Mouse (Mus musculus) intestine, embryonic 14.5 days (tissue): ENCODE results near the gene Fam162b. TPM values are rescaled to one million over a fixed set of nuclear protein-coding genes. Genes with fewer than 3 reads are reported as not detected.

Experiments used
- ATAC-seq: fragments of 200-750 bp; cut with Nextera tagmentation; replicated peaks from 2 replicates; pipeline ENCODE4 v1.8.0; 2017; ENCODE audit warnings: low read depth, moderate number of reproducible peaks, moderate TSS enrichment, moderate library complexity; ENCODE audit not compliant: low FRiP score, low TSS enrichment
- DNase-seq: peaks from one replicate; pipeline ENCODE4 v3.0.0-alpha.2; 2018; ENCODE audit warnings: low spot score
- H3K27ac ChIP-seq: fragments of 300-500 bp; sonication (generic); 2 replicates; pipeline ENCODE4 v1.5.1; 2014; ENCODE audit warnings: low read depth, mild to moderate bottlenecking, control low read depth
- H3K27me3 ChIP-seq: fragments of 300-500 bp; sonication (generic); replicated peaks from 2 replicates; pipeline ENCODE4 v1.6.1; 2014; ENCODE audit warnings: low read length, control low read depth; ENCODE audit not compliant: control insufficient read depth, insufficient read depth
- H3K36me3 ChIP-seq: fragments of 300-500 bp; sonication (generic); 2 replicates; pipeline ENCODE4 v1.6.1; 2014; ENCODE audit warnings: low read length, control low read depth; ENCODE audit not compliant: control insufficient read depth, insufficient read depth
- H3K4me1 ChIP-seq: fragments of 300-500 bp; sonication (generic); replicated peaks from 2 replicates; pipeline ENCODE4 v1.6.1; 2014; ENCODE audit warnings: low read length, control low read depth, mixed read lengths; ENCODE audit not compliant: control insufficient read depth, insufficient read depth
- H3K4me2 ChIP-seq: fragments of 300-500 bp; sonication (generic); 2 replicates; pipeline ENCODE4 v1.6.1; 2014; ENCODE audit warnings: low read length
- H3K4me3 ChIP-seq: fragments of 300-500 bp; sonication (generic); 2 replicates; pipeline ENCODE4 v1.5.1; 2014; ENCODE audit warnings: low read depth, low read length, control low read depth, mixed read lengths
- H3K9ac ChIP-seq: fragments of 300-500 bp; sonication (generic); 2 replicates; pipeline ENCODE4 v1.6.1; 2014; ENCODE audit warnings: mild to moderate bottlenecking, low read length
- H3K9me3 ChIP-seq: fragments of 300-500 bp; sonication (generic); 2 replicates; pipeline ENCODE4 v1.6.1; 2016; ENCODE audit warnings: low read length, control low read depth; ENCODE audit not compliant: control insufficient read depth
- WGBS: fragments of 180-500 bp; shearing (Covaris S2); extraction: QIAGEN DNeasy Blood & Tissue Kit; methylation state at CpG from one replicate; pipeline ENCODE4 v1.1.7; 2014; 5-methylcytosine and 5-hydroxymethylcytosine counted together
- polyA plus RNA-seq: library from polyadenylated mRNA; unstranded; fragments of >200 nt; fragmentation: Nextera tagmentation; extraction: Ambion mirVana; gene quantifications from 2 replicates; pipeline ENCODE4 v1.2.1, GENCODE M21; 2014

The Fam162b gene
- polyA plus RNA-seq, 1 experiment from 2014 or later: 23.5 TPM

DNA sequence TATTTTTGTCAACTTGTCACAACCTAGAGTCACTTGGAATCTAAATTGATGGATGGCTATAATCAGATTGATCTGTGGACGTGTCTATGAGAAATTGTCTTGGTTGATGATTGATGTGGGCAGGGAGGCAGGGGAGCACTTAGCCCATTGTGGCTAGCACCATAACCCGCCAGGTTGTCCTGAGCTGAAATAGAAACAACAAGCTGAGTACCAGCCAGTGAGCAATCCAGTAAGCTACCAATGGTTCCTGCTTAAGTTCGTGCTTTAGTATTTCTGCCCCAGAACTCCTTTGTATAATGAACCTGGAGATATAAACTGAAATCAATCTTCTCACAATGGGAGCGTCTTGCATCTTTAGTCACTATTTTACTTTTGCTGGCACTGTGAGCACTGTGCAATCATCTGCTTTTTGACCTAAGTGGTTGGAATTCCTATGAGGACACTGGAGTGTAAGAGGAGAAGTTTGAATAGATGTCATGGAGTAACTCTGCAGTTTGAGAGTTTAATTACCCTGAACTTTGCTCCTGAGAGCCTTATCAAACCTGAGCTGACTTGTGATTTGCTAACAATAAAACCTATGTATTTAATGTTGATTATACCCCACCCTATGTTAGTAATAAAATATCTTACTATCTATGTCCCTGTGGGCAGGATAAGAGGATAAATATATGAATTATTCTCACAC, 19.6 kb upstream of the Fam162b start:
- H3K4me2 ChIP-seq: no peak overlapping the region
- H3K9ac ChIP-seq: no peak overlapping the region

DNA sequence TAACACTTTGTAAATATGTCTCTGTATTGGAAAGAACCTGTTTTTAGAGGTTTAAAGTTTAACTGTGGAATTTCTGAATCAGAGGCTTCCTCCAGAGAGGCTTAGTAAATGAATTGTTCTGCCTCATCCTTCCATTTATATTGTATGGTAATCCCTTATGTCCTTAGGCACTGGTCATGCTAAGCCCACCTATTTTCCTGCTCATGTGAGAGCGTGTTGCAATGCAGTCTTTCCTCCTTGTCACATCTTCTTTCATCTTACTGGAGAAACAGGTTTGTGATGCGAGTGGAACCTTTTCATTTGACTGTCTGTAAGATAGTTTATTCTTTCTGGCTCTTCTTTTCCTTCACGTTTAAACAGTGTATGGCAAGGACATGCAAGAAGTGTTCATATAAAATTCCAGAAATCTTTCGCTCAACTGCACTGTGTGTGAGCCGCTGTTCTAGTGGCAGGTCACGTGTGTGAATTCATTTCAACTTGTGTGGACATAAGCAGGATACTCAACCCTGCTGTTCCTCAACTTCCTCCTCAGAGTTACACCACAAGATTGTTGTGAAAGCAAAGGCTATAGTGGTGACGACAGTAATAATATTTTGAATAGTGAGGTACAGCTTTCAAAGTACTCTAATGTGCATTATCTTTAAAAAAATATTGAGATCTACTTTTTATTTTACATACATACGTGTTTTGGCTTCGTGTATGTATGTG, 6.8 kb upstream of the Fam162b start:
- Histone ChIP-seq H3K4me3 (no peak overlapping the region), H3K27ac (no peak overlapping the region), H3K9me3 (no peaks in the 10 kb centered on the region), H3K4me2 (no peak overlapping the region), H3K36me3 (no peaks in the 10 kb centered on the region), H3K27me3 (no peaks in the 10 kb centered on the region), H3K4me1 (no peaks in the 10 kb centered on the region), H3K9ac (no peak overlapping the region)
- DNase-seq (no peak), ATAC-seq (no peak)
- 77% methylated on average over 9 of the region's 9 CpGs for WGBS

More for the DNA sequence above, 19.6 kb upstream of the Fam162b start:
- DNase-seq: no peak
- ATAC-seq: peak; percentile 87
- H3K27me3 ChIP-seq: no peaks in the 10 kb centered on the region
- 40% methylated on average over 4 of the region's 4 CpGs for WGBS
- no peaks in the 10 kb centered on the region for H3K36me3 ChIP-seq
- H3K27ac ChIP-seq: no peak overlapping the region
- H3K4me3 ChIP-seq: no peak overlapping the region
- H3K9me3 ChIP-seq: no peaks in the 10 kb centered on the region
- no peaks in the 10 kb centered on the region for H3K4me1 ChIP-seq

DNA sequence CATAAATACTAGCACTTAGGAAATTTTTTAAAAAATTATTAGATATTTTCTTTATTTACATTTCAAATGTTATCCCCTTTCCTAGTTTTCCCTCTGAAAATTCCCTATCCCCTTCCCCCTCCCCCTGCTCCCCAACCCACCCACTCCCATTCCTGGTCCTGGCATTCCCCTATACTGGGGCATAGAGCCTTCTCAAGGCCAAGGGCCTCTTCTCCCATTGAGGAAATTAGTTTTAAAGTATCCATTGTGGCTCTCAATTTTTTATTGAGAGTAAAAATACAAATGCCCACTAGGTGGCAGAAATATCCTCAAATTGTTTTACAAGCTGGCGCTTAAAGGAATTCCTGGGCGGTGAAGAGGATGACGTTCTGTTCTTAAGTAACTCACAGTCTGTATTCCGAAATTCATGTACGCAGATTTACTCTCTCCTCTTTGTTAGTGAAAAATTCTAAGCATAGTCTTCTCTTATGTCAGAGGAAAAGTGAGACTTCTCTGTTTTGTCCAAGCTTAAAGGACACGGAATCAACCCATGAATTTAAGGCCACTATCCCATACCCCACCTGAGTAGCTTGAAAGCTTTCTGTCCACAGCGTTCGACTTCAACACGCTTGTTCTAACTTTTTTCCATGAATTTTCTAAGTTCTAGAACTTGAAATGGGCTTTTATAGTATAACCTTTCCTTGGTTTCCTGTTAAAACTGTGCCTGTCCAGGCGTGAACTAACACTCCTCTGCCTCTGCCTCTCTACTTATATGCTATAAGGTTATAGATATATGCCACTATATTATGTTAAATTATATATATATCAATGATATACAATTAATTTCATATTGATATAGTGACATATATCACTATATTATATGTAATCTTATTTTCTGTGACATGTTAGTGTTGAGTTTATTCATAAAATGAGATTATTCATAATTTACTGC, 4.9 kb upstream of the Fam162b start:
- no peak overlapping the region for H3K4me2 ChIP-seq
- H3K27me3 ChIP-seq: no peaks in the 10 kb centered on the region
- no peak; the same call in 1 of the 2 replicates for ATAC-seq
- H3K4me1 ChIP-seq: peaks cover 3% of the 10 kb centered on the region; the same call in 1 of the 2 replicates
- H3K27ac ChIP-seq: no peak overlapping the region
- no peak for DNase-seq
- WGBS: 42% methylated on average over 10 of the region's 10 CpGs
- H3K36me3 ChIP-seq: no peaks in the 10 kb centered on the region
- no peak overlapping the region for H3K9ac ChIP-seq
- no peak overlapping the region for H3K4me3 ChIP-seq
- H3K9me3 ChIP-seq: no peaks in the 10 kb centered on the region

DNA sequence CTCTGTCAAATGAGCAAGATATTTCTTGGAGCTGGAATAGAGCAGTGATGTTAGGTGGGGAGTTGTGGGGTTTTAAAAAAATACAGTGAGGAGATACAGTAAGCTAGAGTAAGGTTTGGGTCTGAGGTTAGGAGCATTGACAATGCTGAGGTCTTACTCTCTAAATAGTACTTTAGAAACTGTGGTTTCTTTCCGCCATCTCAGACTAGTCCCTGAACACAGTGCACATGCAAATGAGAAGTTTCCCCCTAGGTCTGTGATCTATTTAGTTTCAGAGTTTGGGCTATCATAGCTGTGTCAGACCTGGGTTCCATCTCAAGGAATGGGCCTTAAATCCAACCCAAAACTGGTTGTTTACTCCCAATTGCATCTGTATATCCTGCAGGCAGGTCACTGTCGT, 1.3 kb upstream of the Fam162b start:
- Histone ChIP-seq H3K4me1 (peaks cover 3% of the 10 kb centered on the region; the same call in 1 of the 2 replicates), H3K36me3 (no peaks in the 10 kb centered on the region)
- ATAC-seq: no peak

DNA sequence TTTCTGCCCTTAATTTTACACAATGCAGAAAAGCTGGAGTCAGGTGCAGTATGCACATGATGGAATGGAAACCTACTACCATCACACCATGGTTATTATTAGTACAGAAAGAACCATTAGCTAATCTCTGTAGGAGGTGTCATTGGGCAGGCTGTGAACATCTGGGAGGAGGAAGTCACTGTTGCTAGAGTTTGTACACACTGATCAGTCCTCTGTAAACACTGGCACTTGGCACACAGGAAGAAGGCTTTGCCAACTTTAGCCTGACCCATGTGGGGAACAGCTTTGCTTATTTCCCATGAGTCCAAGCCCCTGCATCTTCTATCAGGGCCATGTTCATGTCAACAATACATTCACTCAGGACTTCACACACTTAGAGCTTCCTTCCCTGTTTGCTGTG, 5.4 kb downstream of the Fam162b start:
- no peaks in the 10 kb centered on the region for H3K9me3 ChIP-seq
- H3K27me3 ChIP-seq: no peaks in the 10 kb centered on the region
- no peak for ATAC-seq
- no peak overlapping the region for H3K4me3 ChIP-seq
- no peak overlapping the region for H3K27ac ChIP-seq
- no peak for DNase-seq
- H3K9ac ChIP-seq: no peak overlapping the region
- no peak overlapping the region for H3K4me2 ChIP-seq
- no peaks in the 10 kb centered on the region for H3K36me3 ChIP-seq
- H3K4me1 ChIP-seq: no peaks in the 10 kb centered on the region; the same call in 1 of the 2 replicates

More for the DNA sequence above, 1.3 kb upstream of the Fam162b start:
- Histone ChIP-seq H3K9me3 (no peaks in the 10 kb centered on the region), H3K27ac (no peak overlapping the region), H3K9ac (no peak overlapping the region), H3K4me3 (no peak overlapping the region), H3K27me3 (no peaks in the 10 kb centered on the region), H3K4me2 (no peak overlapping the region)
- 76% methylated on average over 2 of the region's 2 CpGs for WGBS
- no peak for DNase-seq

DNA sequence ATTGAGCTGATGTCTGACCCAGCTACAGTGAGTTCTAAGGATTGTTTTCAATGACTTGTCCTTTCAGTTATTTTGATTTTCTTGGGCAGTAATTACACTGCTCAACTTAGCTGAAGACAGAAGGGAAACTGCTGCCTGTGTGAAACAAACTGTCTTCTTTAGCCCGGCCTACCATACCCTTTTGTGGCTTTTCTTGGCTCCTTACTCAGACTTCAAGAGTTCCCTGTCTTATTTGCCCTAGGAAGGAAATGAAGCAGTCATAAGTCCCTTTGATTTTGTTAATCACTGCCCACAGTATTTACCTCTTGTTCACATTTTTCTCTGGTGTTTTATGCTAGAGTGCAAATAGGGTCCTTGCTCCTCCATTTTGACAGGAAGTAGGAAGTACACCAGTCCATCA, 5.9 kb downstream of the Fam162b start:
- DNase-seq: no peak
- Histone ChIP-seq H3K4me3 (no peak overlapping the region), H3K9ac (no peak overlapping the region), H3K4me1 (no peaks in the 10 kb centered on the region), H3K27me3 (no peaks in the 10 kb centered on the region), H3K27ac (no peak overlapping the region), H3K36me3 (no peaks in the 10 kb centered on the region), H3K9me3 (no peaks in the 10 kb centered on the region), H3K4me2 (no peak overlapping the region)
- ATAC-seq: no peak
- 59% methylated on average over 1 of the region's 1 CpGs for WGBS

DNA sequence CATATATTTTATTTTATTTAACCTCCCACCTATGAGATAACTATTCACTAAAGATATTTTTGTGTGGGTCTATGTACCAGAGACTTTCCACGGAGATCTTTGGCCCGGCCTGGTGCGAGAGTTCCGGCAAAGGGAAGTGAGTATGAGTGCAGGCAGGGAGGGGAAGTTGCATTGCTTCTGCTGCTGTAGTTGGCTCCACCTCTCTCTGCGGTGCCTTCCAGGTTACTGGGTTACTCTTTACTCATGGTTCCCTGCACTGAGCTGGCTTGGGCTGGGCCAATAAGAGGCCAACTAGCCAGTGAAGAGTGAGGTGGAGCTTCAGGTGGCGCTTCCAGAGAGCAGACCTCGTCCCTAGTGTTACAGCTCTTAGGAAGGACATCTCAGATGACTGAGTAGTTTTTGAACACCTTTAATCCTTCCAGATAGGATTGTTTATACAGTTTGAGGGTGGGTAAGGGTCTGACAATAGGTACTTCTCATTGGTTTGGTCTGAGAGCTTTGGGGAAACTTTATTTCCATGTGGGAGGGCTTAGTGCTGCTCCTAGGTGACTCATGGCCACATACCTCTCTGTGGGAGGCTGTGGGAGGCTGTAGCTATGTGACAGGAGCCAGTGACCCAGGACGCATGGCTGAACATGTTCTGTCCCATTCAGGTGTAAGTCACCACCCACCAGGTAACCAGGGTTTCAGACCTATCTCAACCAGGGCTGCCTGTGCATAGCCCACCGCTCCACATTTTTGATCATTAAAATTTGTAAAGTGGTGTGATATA, 18.9 kb downstream of the Fam162b start:
- WGBS: 62% methylated on average over 9 of the region's 9 CpGs
- peak; percentile 66; the same call in 1 of the 2 replicates for ATAC-seq

DNA sequence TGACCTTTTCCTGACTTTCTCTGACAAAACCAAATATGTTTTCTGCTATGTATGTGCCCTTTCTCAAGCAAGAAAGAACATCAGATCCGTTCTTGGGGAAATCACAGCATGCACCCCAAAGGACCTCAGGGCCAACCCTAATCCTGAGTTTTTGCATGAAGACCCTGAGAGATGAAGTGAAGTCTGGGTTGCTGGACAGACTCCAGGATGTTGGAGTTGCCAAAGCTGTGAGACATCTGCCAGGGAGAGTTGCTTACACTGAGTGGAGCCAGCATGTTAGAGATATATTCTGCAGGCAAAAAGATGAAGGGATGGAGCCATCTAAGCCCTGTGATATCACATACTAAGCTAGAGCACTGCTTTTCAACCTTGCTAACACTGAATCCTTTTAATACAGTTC, 34.3 kb downstream of the Fam162b start:
- Histone ChIP-seq H3K27ac (no peak overlapping the region), H3K4me3 (no peak overlapping the region), H3K4me1 (no peaks in the 10 kb centered on the region), H3K27me3 (no peaks in the 10 kb centered on the region), H3K9me3 (no peaks in the 10 kb centered on the region), H3K9ac (no peak overlapping the region), H3K4me2 (no peak overlapping the region), H3K36me3 (no peaks in the 10 kb centered on the region)
- DNase-seq: no peak
- no peak for ATAC-seq
- WGBS: 61% methylated on average over 1 of the region's 1 CpGs

More for the DNA sequence above, 18.9 kb downstream of the Fam162b start:
- H3K4me2 ChIP-seq: no peak overlapping the region
- H3K4me3 ChIP-seq: no peak overlapping the region
- no peak overlapping the region for H3K9ac ChIP-seq
- H3K27ac ChIP-seq: no peak overlapping the region
- H3K36me3 ChIP-seq: no peaks in the 10 kb centered on the region
- H3K4me1 ChIP-seq: no peaks in the 10 kb centered on the region
- no peaks in the 10 kb centered on the region for H3K27me3 ChIP-seq
- no peaks in the 10 kb centered on the region for H3K9me3 ChIP-seq
- no peak for DNase-seq
